Mouse (Mus musculus) kidney, postnatal 0 days (tissue): Measurements from ENCODE around the gene Junb. TPM values are rescaled to one million over a fixed set of nuclear protein-coding genes. Genes with fewer than 3 reads are reported as not detected.

Experiments used
- ATAC-seq: fragments of 200-750 bp; cut with Nextera tagmentation; replicated peaks from 2 replicates; pipeline ENCODE4 v1.8.0; 2017; ENCODE audit warnings: low read depth, moderate number of reproducible peaks, moderate TSS enrichment, moderate library complexity; ENCODE audit not compliant: low FRiP score
- DNase-seq: peaks from one replicate; pipeline ENCODE4 v3.0.0-alpha.2; 2016; ENCODE audit warnings: low spot score
- H3K27ac ChIP-seq: fragments of 300-500 bp; sonication (generic); 2 replicates; pipeline ENCODE4 v1.5.1; 2014; ENCODE audit warnings: mild to moderate bottlenecking
- H3K27me3 ChIP-seq: fragments of 300-500 bp; sonication (generic); 2 replicates; pipeline ENCODE4 v1.6.1; 2014; ENCODE audit warnings: low read length, mixed read lengths; ENCODE audit not compliant: insufficient read depth
- H3K36me3 ChIP-seq: fragments of 300-500 bp; sonication (generic); 2 replicates; pipeline ENCODE4 v1.6.1; 2014; ENCODE audit warnings: low read length, mixed read lengths; ENCODE audit not compliant: insufficient read depth
- H3K4me1 ChIP-seq: fragments of 300-500 bp; sonication (generic); replicated peaks from 2 replicates; pipeline ENCODE4 v1.6.1; 2014; ENCODE audit warnings: antibody characterized with exemption, low read length, mixed read lengths; ENCODE audit not compliant: insufficient read depth
- H3K4me2 ChIP-seq: fragments of 300-500 bp; sonication (generic); 2 replicates; pipeline ENCODE4 v1.6.1; 2014; ENCODE audit warnings: mild to moderate bottlenecking, low read length, moderate library complexity, mixed read lengths
- H3K4me3 ChIP-seq: fragments of 300-500 bp; sonication (generic); replicated peaks from 2 replicates; pipeline ENCODE4 v1.5.1; 2014; ENCODE audit warnings: low read depth, low read length
- H3K9ac ChIP-seq: fragments of 300-500 bp; sonication (generic); 2 replicates; pipeline ENCODE4 v1.6.1; 2014; ENCODE audit warnings: low read depth, low read length
- H3K9me3 ChIP-seq: fragments of 300-500 bp; sonication (generic); replicated peaks from 2 replicates; pipeline ENCODE4 v1.6.1; 2016; ENCODE audit warnings: low read length, inconsistent platforms, mixed read lengths
- CTCF ChIP-seq: IDR thresholded peaks from 2 replicates; pipeline ENCODE4 v1.5.1; 2016; ENCODE audit warnings: antibody characterized with exemption, low read depth, mild to moderate bottlenecking, moderate library complexity
- WGBS: fragments of 180-500 bp; shearing (Covaris S2); extraction: QIAGEN DNeasy Blood & Tissue Kit; methylation state at CpG from one replicate; pipeline ENCODE4 v1.1.7; 2014; 5-methylcytosine and 5-hydroxymethylcytosine counted together
- polyA plus RNA-seq: library from polyadenylated mRNA; unstranded; fragments of >200 nt; fragmentation: Nextera tagmentation; extraction: Ambion mirVana; gene quantifications from 2 replicates; pipeline ENCODE4 v1.2.1, GENCODE M21; 2015

The Junb gene
- polyA plus RNA-seq, 1 experiment from 2014 or later, result 27.7 TPM

DNA sequence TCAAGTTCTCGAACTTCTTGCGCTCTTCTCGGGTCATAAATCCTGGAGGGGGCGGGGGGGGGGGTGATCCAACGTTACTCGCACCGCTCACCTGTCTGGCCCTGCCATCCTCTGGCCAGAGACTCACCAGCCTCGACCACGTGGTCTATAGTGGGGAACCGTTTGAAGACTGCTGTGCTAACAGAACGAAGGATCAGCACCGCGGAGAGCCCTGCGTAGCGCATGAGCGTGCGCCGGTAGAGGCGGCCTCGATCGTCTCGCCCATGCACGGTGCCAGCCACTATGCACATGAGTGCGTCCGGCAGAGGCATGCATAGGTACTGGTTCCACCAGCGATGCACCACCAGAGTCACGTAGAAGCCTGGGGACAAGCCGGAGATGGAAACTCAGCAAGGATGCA is 32.7 kb upstream of the Junb start:
- no peak for TF ChIP-seq CTCF
- DNase-seq (no peak), ATAC-seq (no peak; the same call in 1 of the 2 replicates)
- Histone ChIP-seq H3K27me3 (peaks cover 6% of the 10 kb centered on the region; the same call in 1 of the 2 replicates), H3K4me3 (no peak overlapping the region), H3K9me3 (no peaks in the 10 kb centered on the region), H3K4me2 (no peak overlapping the region), H3K36me3 (no peaks in the 10 kb centered on the region), H3K9ac (no peak overlapping the region), H3K27ac (no peak overlapping the region), H3K4me1 (no peaks in the 10 kb centered on the region; the same call in 1 of the 2 replicates)
- WGBS, result 11% methylated on average over 28 of the region's 28 CpGs

DNA sequence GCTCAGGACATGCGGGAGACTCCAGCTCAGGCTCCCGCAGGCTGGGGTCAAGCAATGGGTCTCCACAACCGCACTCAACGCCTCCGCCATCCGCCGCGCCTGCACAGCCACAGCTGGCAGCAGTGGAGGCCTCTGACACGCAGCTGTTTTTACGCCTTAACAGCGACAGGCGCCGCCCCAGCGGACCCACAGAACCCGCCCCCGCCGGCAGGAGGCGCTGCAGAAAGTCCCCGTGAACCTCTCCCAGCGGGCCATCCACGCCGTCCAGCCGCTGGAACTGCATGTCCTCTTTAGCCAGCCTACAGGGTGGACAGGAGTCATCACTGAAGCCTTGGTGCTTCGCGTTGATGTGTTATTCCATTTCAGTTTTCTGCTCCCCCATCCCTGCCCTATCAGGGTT is 29.2 kb upstream of the Junb start:
- DNase-seq (peak; percentile 10), ATAC-seq (no peak)
- H3K4me3 ChIP-seq, result no peak overlapping the region
- H3K9ac ChIP-seq, result no peak overlapping the region
- H3K9me3 ChIP-seq, result no peaks in the 10 kb centered on the region
- WGBS, result 18% methylated on average over 25 of the region's 25 CpGs
- no peak overlapping the region for H3K27ac ChIP-seq
- H3K36me3 ChIP-seq, result no peaks in the 10 kb centered on the region
- 0 out of 2 replicates have a peak, but pooled peaks cover 6% of the 10 kb centered on the region for H3K27me3 ChIP-seq
- no peaks in the 10 kb centered on the region for H3K4me1 ChIP-seq
- H3K4me2 ChIP-seq, result no peak overlapping the region
- TF ChIP-seq CTCF, result peak; percentile 55

DNA sequence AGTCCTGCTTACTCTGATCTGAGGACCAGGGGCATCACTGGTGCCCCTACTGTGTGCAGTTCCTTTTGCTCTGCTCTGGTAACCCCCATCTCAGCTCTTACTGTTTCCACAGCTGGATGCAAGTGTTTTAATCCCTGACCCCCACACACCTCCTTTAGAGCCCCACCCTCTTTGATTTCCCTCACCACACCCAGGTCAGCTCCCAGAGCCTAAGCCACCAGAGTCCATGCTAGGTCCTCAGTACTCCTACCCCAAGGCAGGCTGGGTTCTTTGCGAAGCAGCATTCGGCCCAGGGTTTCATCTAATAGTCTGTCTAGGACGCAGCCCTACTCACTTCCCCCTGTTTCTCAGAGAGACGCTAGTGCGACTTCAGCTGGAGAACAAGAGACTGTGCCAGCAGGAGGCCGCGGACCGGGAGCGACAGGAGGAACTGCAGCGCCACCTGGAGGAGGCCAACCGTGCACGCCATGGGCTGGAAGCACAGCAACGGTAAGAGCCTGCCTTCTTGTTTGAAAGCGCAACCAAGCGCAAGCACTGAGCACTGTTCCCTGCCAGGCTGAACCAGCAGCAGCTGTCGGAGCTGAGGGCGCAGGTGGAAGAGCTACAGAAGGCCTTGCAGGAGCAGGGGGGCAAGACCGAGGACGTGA is 19.3 kb upstream of the Junb start:
- H3K27ac ChIP-seq, result no peak overlapping the region
- DNase-seq (peak; percentile 94), ATAC-seq (peak; percentile 55; the same call in 1 of the 2 replicates)
- no peak overlapping the region for H3K9ac ChIP-seq
- WGBS, result 9% methylated on average over 19 of the region's 19 CpGs
- no peaks in the 10 kb centered on the region for H3K27me3 ChIP-seq
- no peak overlapping the region for H3K4me3 ChIP-seq
- peak; percentile 90 for TF ChIP-seq CTCF
- H3K4me1 ChIP-seq, result no peaks in the 10 kb centered on the region
- 0 out of 2 replicates have a peak, but pooled peaks cover 10% of the 10 kb centered on the region for H3K36me3 ChIP-seq
- no peaks in the 10 kb centered on the region for H3K9me3 ChIP-seq
- no peak overlapping the region for H3K4me2 ChIP-seq

DNA sequence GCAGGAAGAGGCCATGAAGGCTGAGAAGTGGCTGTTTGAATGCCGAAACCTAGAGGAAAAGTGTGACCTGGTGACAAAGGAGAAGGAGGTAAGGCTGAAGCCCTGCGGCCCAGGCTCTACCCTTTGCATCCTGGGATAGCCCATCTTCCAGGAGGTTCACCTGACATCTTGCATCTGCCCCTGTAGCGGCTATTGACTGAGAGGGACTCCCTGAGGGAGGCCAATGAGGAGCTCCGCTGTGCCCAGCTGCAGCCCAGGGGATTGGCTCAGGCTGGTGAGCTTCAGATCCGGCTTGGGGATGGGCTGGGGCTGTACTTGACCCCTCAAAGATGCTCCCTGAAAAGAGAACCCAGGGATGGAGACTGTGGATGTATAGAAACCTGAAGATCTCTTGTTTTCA is 18.5 kb upstream of the Junb start:
- no peaks in the 10 kb centered on the region for H3K4me1 ChIP-seq
- no peak overlapping the region for H3K9ac ChIP-seq
- no peak for TF ChIP-seq CTCF
- DNase-seq (no peak), ATAC-seq (no peak)
- no peaks in the 10 kb centered on the region for H3K9me3 ChIP-seq
- 0 out of 2 replicates have a peak, but pooled peaks cover 10% of the 10 kb centered on the region for H3K36me3 ChIP-seq
- H3K4me2 ChIP-seq, result no peak overlapping the region
- WGBS, result 82% methylated on average over 5 of the region's 5 CpGs
- H3K4me3 ChIP-seq, result no peak overlapping the region
- no peaks in the 10 kb centered on the region for H3K27me3 ChIP-seq
- no peak overlapping the region for H3K27ac ChIP-seq

DNA sequence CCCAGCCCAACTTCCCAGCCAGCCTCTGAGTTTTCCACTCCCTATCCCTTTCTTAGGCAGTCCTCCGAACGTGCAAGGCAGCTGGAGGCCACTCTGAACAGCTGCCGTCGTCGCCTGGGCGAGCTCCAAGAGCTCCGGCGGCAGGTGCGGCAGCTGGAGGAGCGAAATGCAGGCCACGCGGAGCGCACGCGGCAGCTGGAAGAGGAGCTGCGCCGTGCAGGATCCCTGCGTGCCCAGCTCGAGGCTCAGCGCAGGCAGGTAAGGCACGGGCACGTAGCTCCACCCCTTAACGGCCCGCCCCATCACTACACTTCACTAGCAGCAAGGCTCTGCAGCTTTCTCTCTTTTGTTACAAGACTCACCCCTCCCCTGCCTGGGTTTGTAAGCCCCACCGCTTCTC is 17.2 kb upstream of the Junb start:
- Histone ChIP-seq H3K9me3 (no peaks in the 10 kb centered on the region), H3K4me2 (no peak overlapping the region), H3K4me3 (no peak overlapping the region), H3K4me1 (peaks cover 8% of the 10 kb centered on the region; the same call in 1 of the 2 replicates), H3K27ac (no peak overlapping the region), H3K36me3 (0 out of 2 replicates have a peak, but pooled peaks cover 10% of the 10 kb centered on the region), H3K27me3 (no peaks in the 10 kb centered on the region), H3K9ac (no peak overlapping the region)
- ATAC-seq (no peak), DNase-seq (no peak)
- WGBS, result 24% methylated on average over 25 of the region's 25 CpGs
- no peak for TF ChIP-seq CTCF

DNA sequence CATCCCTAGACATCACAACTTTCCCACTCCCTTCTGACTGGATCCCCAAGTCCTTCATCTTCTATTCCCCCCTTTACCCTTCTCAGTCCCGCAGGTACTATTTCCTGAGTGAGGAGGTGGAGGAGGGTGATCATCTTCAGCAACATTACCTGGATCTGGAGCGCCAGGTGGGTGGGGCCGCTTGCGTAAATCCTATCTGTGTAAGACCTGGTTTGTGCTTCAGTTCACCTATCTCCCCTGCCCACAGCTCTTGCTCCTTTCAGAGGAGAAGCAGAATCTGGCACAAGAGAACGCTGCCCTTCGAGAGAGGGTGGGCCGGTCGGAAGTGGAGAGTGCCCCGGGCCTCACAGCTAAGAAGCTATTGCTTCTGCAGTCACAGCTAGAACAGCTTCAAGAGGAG is 15.9 kb upstream of the Junb start:
- H3K27me3 ChIP-seq, result no peaks in the 10 kb centered on the region
- no peak overlapping the region for H3K27ac ChIP-seq
- WGBS, result 92% methylated on average over 9 of the region's 9 CpGs
- H3K36me3 ChIP-seq, result 0 out of 2 replicates have a peak, but pooled peaks cover 10% of the 10 kb centered on the region
- no peak overlapping the region for H3K9ac ChIP-seq
- H3K4me3 ChIP-seq, result no peak overlapping the region
- TF ChIP-seq CTCF, result no peak
- H3K4me1 ChIP-seq, result peaks cover 9% of the 10 kb centered on the region; the same call in 1 of the 2 replicates
- DNase-seq (no peak), ATAC-seq (no peak)
- no peak overlapping the region for H3K4me2 ChIP-seq
- no peaks in the 10 kb centered on the region for H3K9me3 ChIP-seq
